Mouse (Mus musculus) embryo, embryonic 9.5 days (tissue): ENCODE data around the gene Nt5c.
"Not testable (repeated sequence)": the region's sequence is repeated elsewhere in the genome, so short reads cannot be mapped to it uniquely, and the experiment has no call there.

Source experiments
- DNase-seq: peaks from one replicate; pipeline ENCODE4 v3.0.0-alpha.2; 2017; ENCODE audit errors: extremely low spot score

Gene Nt5c

DNA sequence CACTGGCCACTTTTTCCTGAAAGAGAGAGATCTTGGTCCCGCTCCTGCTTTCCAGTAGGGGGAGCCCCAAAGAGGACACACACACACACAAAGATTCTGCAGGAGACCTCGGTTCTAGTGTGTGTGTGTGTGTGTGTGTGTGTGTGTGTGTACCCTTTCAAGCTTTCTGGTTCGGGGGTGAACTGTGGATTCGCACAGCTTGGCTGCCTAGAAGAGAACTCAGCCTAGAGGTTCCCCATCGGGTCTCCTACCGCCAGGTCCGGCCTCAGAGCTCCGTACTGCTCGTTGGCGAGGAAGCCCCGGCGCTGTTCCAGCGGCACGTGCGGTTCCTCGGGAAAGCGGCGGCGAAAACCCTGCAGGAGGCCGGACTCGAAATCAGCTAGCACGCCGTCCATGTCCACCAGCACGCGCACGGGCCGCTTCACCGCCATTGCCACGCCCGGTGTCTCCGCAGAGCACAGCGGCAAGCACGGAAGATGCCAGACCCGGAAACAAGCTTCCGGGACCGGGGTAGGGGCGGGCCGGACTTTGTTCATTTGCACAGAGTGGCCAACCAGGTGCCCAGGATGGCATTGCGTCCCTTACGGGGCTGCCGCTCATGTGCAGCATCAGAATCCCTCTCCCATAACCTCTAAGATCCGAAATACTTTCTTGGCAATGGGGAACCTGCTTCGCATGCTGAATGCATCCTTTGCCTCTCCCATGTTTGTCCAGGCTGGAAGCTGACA is at the start of gene Nt5c:
Nt5c (minus strand) TSS at position 507 of the 728 bp plus-strand sequence.
- DNase-seq = peak; percentile 82

DNA sequence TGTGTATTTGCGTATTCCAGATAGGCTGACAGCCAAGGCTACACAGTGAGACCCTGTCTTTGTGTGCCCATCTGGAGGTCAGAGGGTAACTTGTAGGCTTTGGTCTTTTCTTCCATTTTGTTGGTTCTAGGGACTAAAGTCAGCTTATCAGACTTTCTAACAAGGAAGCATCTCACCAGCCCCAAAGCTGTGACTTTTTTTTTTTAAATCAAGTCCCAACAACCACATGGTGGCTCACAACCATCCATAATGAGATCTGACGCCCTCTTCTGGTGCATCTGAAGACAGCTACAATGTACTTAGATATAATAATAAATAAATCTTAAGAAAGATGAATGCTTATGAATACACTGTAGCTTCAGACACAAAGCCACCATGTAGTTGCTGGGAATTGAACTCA is 46.4 kb upstream of the Nt5c start:
- no peak for DNase-seq

DNA sequence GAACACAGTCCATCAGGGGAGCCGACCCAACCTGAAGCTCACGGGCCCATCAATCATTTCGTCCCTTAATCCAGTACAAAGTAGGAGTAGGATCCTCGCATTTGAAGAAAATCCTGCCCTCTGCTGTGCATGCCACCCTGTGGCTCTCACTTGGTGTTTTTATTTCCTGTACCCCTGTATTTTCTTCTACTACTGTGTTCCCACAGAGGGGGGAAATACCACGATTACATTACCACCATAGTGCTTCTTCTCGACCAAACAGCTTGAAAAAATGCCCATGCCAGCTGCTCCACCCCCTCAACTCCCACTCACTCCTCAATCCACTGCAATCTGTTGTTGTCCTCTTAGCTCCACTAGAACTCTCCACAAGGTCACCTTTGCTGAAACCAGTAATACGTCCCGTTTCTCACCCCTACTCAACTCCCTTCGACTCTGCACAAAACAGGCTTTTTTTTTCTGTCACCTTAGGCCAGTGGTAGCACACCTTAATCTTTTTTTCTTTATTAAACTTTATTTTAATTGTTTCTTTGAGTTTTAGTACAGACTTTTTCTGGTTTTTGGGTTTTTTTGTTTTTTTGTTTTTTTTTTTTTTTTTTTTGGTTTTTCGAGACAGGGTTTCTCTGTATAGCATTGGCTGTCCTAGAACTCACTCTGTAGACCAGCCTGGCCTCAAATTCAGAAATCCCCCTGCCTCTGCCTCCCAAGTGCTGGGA is 45.4 kb upstream of the Nt5c start:
- no peak for DNase-seq

DNA sequence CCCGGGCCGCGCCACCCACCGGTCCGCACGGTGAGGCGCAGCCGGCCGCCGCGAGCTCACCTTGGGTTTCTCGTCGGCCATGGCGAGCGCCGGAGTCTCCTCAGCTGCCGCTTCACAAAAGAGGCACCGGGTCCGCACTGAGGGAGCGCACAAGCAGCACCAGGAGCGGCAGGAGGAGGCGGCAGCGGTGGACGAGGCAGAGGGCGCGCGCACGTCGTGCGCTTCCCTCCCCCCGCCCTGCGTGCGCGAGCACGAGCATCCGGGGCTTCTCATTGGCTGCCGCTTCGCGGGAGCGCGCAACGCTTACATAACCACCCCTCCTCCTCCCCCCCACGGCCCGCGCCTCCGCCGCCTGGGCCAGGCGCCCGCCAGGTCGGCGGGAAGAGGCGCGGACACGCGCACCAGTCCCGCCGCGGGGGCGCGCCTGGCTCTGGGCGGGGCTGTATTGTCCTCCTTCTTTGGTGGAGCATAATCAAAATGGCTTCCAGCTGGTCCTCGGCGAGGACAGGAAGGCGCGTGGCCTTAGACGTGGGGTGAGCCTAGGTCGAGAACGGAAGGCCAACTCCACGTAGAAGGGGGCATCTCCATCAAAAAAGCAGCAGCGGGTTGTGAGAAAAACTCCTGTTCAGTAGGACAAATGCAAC is 44.5 kb upstream of the Nt5c start, which contains the start of gene Sumo2:
Sumo2 (minus strand) TSS at position 239 of the 644 bp plus-strand sequence.
- DNase-seq = peak; percentile 99

- peak; percentile 73 for DNase-seq
These were observed 43.9 kb upstream of the Nt5c start for GRCm38 (mm10) chr11:115535401-115536037.

DNA sequence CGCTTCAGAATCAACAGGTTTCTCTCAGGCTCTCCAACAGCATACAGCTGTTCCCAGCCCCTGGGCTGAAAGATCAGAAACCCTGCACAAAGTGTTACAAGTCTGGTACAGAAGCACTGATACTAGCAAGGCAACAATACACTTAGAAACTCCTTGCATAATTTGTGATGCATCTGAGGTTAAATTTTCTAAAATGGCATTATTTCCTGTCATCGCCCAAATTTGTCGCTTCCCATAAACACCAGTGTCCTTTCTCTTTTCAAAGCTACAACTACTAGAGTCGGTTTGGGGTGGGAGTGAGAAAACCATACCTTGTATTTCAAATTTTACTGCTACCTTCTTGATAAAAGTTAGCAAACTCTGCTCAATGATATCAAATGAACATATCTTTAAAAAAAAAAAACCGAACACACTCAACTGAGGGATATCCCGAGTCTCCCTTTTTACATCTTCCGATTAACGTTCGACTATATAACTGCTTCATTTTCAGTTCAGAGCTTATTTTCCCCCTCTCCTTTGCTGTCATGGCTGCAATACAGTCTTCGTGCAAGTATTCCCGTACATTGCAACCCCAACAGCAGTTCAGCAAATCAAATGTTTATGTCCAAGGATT is 43.2 kb upstream of the Nt5c start:
- DNase-seq = no peak

- not testable (repeated sequence) for DNase-seq
These were observed 34.8 kb upstream of the Nt5c start for GRCm38 (mm10) chr11:115526446-115526845.

DNA sequence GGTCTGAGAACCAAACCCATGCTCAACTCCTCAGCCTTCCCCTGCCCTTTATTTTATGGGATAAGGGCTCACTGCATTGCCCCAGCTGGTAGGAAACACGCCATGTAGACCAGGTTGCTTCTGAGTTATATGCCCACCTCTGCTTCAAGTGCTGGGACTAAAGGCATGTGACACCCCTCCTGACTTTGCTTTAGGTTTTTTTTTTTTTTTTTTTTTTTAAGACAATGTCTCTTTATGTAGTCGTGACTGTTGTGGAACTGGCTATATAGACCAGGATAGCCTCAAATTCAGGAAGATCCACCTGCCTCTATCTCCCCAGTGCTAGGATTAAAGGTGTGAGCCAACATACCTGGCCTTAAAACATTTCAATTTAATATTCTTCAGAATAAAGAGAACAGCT is 31.0 kb upstream of the Nt5c start:
- no peak for DNase-seq

DNA sequence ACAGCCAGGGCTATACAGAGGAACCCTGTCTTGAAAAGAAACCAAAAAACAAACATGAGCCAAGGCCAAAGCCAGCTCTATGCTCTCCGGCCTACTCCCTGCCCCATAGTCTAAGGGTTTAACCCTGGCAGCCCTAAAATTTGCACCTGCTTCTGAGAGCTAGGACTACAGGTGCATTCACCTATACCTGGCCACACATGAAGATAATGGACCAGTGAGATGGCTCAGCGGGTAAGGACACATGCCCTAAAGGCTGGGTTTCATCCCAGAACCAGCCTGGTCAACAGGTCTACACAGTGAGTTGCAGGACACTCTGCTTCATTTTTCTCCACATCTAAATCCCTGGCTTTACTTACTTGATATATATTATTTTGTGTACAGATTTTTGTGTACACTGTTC is 30.6 kb upstream of the Nt5c start:
- DNase-seq = no peak

DNA sequence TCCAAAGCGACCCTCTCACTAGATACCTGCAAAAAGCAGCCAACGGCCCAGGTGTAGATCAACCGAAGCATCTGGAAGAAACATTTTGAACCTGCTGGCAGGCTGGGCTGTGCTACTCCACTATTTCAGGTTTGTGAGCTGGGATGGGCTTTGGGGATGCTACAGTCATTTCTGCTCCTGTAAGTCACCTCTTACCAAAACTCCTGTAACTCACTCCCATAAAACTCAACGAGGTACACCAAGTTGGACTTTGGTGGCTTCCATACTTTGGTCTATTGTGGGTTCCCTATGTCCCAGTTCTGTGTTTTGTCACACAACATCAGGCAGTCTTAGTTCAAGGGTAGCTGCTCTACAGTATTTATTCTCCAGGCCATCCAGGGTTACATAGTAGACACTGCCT is 29.4 kb upstream of the Nt5c start:
- no peak for DNase-seq

GRCm38 (mm10) chr11:115520218-115520617 is 28.6 kb upstream of the Nt5c start:
- no peak for DNase-seq

- DNase-seq = no peak
These were observed 27.9 kb upstream of the Nt5c start for GRCm38 (mm10) chr11:115519581-115519980.

GRCm38 (mm10) chr11:115518693-115519092 is 27.0 kb upstream of the Nt5c start:
- no peak for DNase-seq

DNA sequence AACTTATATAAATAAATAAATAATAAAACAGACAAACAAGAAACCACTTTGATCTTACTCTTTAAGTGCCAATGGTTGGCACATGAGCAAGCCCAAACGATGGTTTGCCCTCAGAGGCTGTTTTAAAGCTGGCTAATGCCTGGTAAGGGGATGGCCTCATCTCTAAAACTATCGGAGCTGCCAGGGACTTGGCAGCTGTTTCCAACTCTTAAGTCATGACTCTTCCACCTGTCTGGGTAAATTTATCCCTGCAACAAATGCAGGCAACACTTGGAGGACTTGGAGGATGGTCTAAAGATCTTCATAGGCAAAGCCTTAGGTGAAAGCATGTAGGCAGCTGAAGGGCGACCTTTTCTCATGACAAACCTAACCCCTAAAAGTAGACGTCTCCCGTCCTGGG is 25.3 kb upstream of the Nt5c start:
- DNase-seq = no peak

GRCm38 (mm10) chr11:115515021-115515420 is 23.4 kb upstream of the Nt5c start:
- DNase-seq = no peak

DNA sequence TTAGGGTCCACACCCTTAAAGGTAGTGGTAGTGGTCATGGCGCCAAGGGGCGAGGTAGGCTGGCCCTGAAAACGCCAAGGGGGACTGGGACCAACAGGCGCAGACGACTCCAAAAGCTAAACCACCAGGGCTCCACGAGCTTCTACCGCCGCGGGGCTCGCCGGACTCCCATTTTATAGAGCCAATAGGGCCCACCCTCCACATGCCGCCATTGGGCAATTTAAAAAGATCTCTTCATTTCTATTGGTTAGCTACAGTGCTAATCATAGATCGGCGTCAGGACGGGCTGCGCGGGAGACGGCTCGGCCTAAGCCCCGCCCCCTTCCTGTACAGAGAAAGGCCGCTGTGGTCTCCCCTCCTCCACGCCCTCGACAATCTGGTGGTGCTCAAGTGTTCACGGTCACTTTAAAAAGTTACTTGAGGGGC is 22.6 kb upstream of the Nt5c start, which contains the start of gene Jpt1:
Jpt1 (minus strand) TSS at position 150 of the 426 bp plus-strand sequence.
- DNase-seq = peak; percentile 98

DNA sequence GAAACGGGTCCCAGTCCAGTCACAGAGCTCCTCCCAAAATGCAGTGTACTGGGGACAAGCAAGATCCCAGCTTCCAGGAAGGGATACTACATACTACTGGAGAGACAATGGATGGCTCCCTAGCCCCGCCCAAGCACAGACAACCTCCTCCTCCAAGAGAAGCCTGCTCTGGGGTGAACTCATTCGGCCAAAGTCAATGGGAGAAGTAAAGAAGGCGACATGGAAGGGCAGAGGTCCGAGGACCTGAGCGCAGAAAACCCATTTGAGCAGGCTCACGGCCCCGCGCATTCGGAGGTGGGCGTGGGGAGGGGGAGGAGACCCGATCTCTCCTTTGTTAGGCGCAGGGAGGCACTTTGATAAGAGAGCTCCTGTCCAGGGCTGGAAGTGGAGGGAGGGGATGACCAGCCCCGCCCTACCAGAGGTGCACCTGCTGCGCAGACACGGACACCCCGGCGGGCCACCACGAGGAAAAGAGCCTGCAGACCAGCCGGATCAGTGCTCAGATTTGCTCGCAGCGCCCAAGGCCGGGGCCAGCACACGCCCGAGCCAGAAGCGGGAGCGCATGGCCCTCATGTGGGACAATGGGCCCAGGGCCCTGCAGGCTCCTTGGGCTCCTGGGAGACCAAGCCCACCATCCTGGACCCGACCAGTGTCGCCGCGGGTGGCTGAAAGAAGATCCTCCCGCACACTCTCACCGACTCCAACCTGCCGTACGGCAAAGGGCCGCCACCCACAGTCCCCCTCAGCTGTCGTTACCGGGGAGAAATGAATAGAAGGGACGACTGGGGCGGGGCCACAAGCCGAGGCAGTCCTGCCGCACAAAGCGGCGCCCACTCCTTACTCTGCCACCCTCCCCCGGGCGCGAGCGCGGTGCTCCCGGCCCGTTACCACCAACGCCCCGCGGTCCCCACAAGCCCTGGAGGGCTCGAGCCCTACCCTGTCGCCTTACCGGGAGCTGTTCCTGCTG is 21.9 kb upstream of the Nt5c start:
- peak; percentile 69 for DNase-seq

- no peak for DNase-seq
These were observed 20.9 kb upstream of the Nt5c start for GRCm38 (mm10) chr11:115512407-115513183.

DNA sequence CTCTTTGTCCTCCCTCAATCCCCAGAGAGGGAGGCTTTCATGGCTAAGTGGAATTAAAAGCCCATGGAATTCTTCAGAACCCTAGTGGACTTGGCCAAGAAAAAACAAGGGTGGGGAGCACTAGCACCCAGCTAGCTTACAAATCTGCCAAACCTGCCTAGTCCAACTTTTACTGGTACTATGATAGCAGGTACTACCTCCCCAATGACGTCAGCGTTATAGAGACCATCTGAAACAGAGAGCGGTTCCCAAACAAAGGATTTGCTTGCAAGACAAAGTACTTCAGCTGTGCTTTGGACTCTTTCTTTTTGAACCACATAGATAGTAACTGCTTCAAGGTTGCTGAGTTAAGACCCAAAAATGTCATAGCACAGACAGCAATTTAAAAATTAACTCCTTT is 20.3 kb upstream of the Nt5c start:
- no peak for DNase-seq

DNA sequence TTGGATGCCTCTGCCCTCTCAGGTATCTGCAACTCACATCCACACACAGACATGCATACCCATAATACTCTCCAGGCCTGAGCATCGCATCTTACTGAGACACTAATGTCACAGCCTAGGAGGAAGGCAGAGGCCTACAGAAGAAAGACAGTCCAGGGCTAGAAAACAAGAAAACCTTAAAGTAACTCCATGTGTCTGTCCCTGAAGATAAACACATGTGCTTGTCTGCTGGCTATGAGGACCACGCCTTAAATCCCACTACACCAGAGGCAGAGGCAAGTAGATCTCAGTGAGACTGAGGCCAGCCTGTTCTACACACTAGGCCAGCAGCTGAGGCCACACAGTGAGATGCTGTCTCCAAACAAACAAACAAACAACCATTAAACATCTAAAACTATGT is 19.5 kb upstream of the Nt5c start:
- DNase-seq = no peak
